Mouse (Mus musculus) limb, embryonic 10.5 days (tissue): ENCODE data around the gene Tgfbr3l. TPM values are rescaled to one million over a fixed set of nuclear protein-coding genes. Genes with fewer than 3 reads are reported as not detected.

Experiments
- polyA plus RNA-seq: library from polyadenylated mRNA; unstranded; fragments of >200 nt; fragmentation: Nextera tagmentation; extraction: Ambion mirVana; gene quantifications from 2 replicates; pipeline ENCODE4 v1.2.1, GENCODE M21; 2016

The Tgfbr3l gene
- polyA plus RNA-seq, 1 experiment from 2014 or later = 3.3 TPM

Other genes starting within 250 kb of the Tgfbr3l start
- gene Cd209f, start 142.4 kb upstream of the Tgfbr3l start, polyA plus RNA-seq = not detected in 2 replicates
- gene Cd209g, start 114.1 kb upstream of the Tgfbr3l start, polyA plus RNA-seq = not detected in 2 replicates
- 14.4 and 25.5 TPM in 2 replicates for gene Evi5l, start 81.6 kb upstream of the Tgfbr3l start, polyA plus RNA-seq
- gene Prr36, start 30.8 kb upstream of the Tgfbr3l start, polyA plus RNA-seq = 1.5 and 2.2 TPM in 2 replicates
- gene Lrrc8e, start 21.4 kb upstream of the Tgfbr3l start, polyA plus RNA-seq = 0.11 and 0.20 TPM in 2 replicates
- 32.8 and 34.2 TPM in 2 replicates for gene Map2k7, start 9.5 kb upstream of the Tgfbr3l start, polyA plus RNA-seq
- gene Gm49320, start 9.3 kb upstream of the Tgfbr3l start, polyA plus RNA-seq = 0.85 and 1.6 TPM in 2 replicates
- gene Snapc2, start 4.9 kb downstream of the Tgfbr3l start, polyA plus RNA-seq = 70.0 and 72.1 TPM in 2 replicates
- 113 and 132 TPM in 2 replicates for gene Ctxn1, start 11.1 kb downstream of the Tgfbr3l start, polyA plus RNA-seq
- gene Timm44, start 27.7 kb downstream of the Tgfbr3l start, polyA plus RNA-seq = 71.3 and 75.7 TPM in 2 replicates
- gene Ccl25, start 77.0 kb downstream of the Tgfbr3l start, polyA plus RNA-seq = 24.2 and 27.9 TPM in 2 replicates
- 373 and 395 TPM in 2 replicates for gene Elavl1, start 77.2 kb downstream of the Tgfbr3l start, polyA plus RNA-seq
- gene Cers4, start 244.8 kb downstream of the Tgfbr3l start, polyA plus RNA-seq = 8.3 and 10.2 TPM in 2 replicates